Mouse (Mus musculus): ENCODE results near the gene Otx2. TPM values are rescaled to one million over a fixed set of nuclear protein-coding genes. Genes with fewer than 3 reads are reported as not detected.

Gene Otx2
- polyA plus RNA-seq, 1 experiment from 2014 or later: not detected

DNA sequence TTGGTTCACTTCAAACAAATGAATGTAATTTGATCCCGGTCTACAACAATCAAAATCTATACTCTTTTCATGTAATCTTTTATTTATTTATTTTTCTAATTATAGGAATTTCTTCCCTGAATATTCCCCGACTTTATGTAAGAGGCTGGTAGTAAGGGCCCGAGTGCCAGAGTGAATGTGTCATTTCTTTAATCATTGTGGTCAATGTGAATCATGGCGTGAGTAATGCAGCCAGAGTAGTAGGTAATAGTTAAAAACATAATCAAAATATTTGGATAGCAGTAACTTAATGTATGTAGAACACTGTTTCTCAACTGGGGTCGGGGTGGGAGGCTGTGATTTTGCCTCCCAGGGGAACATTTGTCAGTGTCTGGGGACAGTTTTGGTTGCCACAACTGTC, 6.0 kb upstream of the Otx2 start:
- Histone ChIP-seq H3K27ac (no peak overlapping the region), H3K27me3 (peaks cover 58% of the 10 kb centered on the region), H3K9me3 (replicated peaks) (no peaks in the 10 kb centered on the region), H3K4me3 (replicated peaks) (no peak overlapping the region), H3K36me3 (no peaks in the 10 kb centered on the region), H3K4me1 (no peaks in the 10 kb centered on the region), H3K4me2 (no peak overlapping the region), H3K9ac (no peak overlapping the region)
- 68% methylated on average over 5 of the region's 5 CpGs for WGBS
- ATAC-seq (replicated peaks; ENCODE audit: low FRiP score): no peak

DNA sequence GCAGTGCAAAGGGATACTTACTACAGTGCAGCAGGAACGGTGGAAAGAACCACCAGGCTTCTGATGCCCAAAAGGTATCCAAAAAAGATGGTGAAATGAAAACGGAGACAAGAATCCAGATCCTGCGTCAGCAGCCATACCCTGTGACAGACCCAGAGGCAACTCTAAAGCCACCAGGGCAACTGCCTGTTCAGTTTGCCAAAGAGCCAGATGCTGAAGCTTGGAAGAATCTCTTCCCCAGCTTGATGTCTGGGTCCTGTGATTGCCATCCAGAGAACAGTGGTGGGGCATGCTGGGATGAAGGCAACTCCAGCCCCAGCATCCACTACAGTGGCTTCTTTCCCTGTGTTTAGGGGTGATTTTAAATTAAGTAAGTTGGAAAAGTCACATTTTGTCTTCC, 5.1 kb upstream of the Otx2 start:
- Histone ChIP-seq H3K36me3 (no peaks in the 10 kb centered on the region), H3K9ac (no peak overlapping the region), H3K27me3 (peaks cover 67% of the 10 kb centered on the region), H3K9me3 (replicated peaks) (no peaks in the 10 kb centered on the region), H3K4me2 (no peak overlapping the region), H3K27ac (no peak overlapping the region), H3K4me1 (0 out of 2 replicates have a peak, but pooled peaks cover 2% of the 10 kb centered on the region), H3K4me3 (replicated peaks) (no peak overlapping the region)
- ATAC-seq (replicated peaks; ENCODE audit: low FRiP score): no peak
- 85% methylated on average over 3 of the region's 3 CpGs for WGBS

DNA sequence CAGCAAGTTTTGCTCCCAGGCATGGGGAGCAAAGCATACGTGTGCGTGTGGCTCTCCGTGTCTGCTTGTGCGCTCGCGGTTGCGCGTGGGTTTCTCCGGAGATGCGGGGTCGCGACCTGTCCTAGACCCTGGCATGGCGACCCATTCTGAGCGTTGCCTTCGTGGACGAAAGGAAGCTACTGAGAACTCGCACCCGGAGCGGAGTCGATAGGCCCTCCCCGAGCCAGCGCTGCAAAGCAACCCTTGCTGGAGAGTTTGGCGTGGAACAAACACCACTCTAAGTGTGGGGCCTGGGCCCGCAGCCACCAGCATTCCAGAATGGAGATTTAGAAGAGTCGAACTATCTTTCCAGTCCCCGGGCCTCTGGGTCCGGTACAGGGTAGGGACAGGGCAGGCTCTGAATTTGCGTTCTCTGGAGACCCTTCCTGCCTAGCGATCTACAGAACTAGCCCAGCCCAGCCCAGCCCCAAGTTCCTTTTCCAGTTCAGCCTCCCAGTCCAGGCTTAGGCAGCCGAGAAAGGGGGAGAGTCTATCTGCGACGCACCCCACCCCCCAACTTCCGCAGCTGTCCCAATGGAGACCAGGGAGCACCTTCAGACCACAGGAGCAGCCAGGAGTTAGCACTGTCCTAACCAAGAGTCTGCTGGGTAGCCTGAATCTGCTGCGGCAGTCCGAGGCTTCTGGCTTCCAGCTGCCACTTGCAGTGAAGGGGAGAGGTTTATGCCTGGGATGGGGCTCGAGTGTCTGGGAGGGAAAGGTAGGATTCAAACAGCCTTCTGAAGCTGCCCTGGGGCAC, 615 bp upstream of the Otx2 start:
- Histone ChIP-seq H3K4me1 (peaks cover 6% of the 10 kb centered on the region; the same call in 1 of the 2 replicates), H3K36me3 (no peaks in the 10 kb centered on the region), H3K27me3 (peaks cover 98% of the 10 kb centered on the region), H3K9me3 (replicated peaks) (no peaks in the 10 kb centered on the region), H3K4me3 (replicated peaks) (no peak overlapping the region), H3K27ac (no peak overlapping the region), H3K4me2 (no peak overlapping the region), H3K9ac (no peak overlapping the region)
- whole genome bisulfite sequencing: under 1% methylated on average over 36 of the region's 36 CpGs
- ATAC-seq (replicated peaks; ENCODE audit: low FRiP score): no peak

DNA sequence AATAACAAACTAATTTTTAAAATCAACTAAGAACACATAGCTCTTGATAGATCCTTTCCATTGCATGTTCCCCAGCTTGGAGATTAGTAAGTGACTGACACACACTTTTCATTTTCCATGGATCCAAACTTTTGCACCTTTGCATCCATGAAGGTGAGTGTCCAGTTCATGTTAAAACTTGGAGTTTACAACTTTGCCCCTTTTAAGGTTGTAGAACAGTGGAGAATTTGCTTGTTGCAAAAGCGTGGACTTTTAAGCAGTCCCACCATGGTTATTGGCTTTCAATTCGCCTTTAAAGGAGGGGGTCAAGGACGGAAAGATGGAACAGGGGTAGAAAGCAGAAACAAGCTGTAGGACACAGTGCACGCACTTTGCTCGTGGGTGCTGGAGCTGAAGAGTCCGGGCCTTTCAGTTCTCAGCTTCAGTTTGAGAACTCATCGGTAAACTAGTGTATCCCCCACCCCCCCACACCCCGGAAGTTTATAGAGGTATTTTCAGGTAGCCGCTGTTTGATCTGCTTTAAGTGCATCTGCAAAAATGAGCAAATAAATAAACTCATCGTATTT, 925 bp downstream of the Otx2 start:
- Histone ChIP-seq H3K4me3 (replicated peaks) (no peak overlapping the region), H3K9ac (no peak overlapping the region), H3K4me2 (no peak overlapping the region), H3K9me3 (replicated peaks) (no peaks in the 10 kb centered on the region), H3K27me3 (peaks cover 98% of the 10 kb centered on the region), H3K36me3 (no peaks in the 10 kb centered on the region), H3K27ac (no peak overlapping the region), H3K4me1 (peaks cover 10% of the 10 kb centered on the region; the same call in 1 of the 2 replicates)
- 7% methylated on average over 10 of the region's 10 CpGs for WGBS
- no peak for ATAC-seq (replicated peaks; ENCODE audit: low FRiP score)

DNA sequence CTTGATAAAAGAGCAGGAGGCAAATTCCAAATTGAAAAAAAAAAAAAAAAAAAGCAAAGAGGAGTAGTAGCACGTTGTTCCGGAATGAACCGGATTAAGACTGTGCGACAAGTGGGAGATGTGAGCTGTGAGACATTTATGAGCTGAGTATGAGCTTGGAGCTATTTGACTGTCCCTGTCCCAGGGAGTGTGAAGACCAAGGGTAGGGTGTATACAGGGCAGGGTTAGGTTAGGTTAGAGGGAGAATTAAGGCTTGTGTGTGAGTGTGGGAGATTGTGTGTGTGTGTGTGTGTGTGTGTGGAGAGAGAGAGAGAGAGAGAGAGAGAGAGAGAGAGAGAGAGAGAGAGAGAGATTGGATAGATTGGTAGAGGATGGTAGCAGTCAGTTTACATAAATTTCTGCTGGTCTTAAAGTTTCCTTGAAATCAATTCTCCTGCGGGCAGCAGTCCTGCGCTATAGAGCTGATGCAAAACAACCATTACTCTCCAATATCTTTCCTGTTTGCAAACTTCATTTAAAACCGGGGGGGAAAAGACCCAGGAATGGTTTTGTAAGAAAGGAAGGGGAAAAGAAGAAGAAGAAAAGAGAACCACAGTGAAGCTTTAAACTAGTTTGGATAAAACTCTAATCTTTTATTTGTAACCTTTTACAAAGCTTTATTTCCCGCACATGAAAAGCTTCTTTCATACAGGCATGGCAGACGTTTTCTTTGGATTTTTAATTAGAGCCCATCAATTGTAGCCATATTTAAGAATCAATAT, 2.0 kb downstream of the Otx2 start:
- H3K4me1 ChIP-seq: peaks cover 10% of the 10 kb centered on the region; the same call in 1 of the 2 replicates
- H3K27me3 ChIP-seq: peaks cover 100% of the 10 kb centered on the region
- no peak overlapping the region for H3K4me2 ChIP-seq
- H3K4me3 ChIP-seq (replicated peaks): no peak overlapping the region
- WGBS: 12% methylated on average over 9 of the region's 9 CpGs
- no peak overlapping the region for H3K27ac ChIP-seq
- no peak for ATAC-seq (replicated peaks; ENCODE audit: low FRiP score)
- H3K9me3 ChIP-seq (replicated peaks): no peaks in the 10 kb centered on the region
- H3K9ac ChIP-seq: no peak overlapping the region
- H3K36me3 ChIP-seq: no peaks in the 10 kb centered on the region

DNA sequence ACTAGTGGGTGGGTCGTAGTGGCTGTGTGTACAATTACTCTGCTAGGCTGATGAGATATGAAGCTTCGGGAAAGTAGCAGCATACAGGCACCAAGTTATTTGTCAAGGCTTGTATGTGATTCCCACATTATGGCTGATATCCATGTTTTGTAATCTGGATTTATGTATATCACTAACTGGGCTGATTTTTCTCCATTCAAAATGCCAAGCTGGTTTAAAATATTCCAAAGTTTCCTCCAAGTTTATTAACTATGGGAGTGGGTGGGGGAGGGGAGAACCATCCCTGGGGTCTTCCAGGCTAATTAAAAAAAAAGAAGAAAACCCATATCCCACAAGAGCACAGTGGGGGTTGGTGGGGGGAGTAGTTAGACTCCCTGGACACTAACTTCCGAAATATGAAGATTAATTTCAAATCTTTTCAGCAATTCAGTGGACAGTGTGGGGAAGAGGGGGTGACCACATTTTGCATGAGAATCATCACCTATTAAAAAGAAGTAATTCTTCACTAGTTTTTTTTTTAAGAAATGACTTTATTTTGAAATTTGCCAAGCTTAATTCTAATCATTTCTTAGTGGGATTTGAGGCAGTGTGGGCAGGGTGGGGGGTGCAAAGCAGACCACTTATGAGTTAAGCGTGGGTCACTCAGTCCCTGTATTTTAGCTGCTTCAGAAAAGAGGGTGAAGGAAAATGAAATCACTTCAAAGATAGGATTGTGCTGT, 2.7 kb downstream of the Otx2 start:
- Histone ChIP-seq H3K9me3 (replicated peaks) (no peaks in the 10 kb centered on the region), H3K4me2 (no peak overlapping the region), H3K27me3 (peaks cover 100% of the 10 kb centered on the region), H3K9ac (no peak overlapping the region), H3K4me3 (replicated peaks) (no peak overlapping the region), H3K27ac (no peak overlapping the region), H3K4me1 (peaks cover 16% of the 10 kb centered on the region), H3K36me3 (no peaks in the 10 kb centered on the region)
- ATAC-seq (replicated peaks; ENCODE audit: low FRiP score): no peak
- WGBS: 24% methylated on average over 4 of the region's 4 CpGs

DNA sequence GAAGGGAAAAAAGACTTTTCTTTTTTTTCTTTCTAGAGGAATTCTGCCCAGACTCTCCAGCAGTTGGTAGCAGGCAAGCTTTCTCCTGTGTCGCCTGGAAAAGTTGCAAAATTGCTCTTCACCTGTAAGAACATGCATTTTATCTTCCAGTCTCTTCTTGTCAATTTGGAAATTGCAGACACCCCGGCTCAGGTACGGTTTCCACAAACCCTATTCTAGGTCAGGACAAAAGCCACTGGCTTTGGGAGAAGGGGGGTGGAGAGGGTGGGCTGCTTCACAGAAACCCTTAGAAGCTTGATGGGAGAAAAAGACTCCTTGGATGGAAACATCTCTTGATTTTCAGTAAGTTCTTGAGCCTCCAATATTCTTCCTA, 3.4 kb downstream of the Otx2 start:
- Histone ChIP-seq H3K9me3 (replicated peaks) (no peaks in the 10 kb centered on the region), H3K27me3 (peaks cover 100% of the 10 kb centered on the region), H3K4me2 (no peak overlapping the region), H3K4me1 (peaks cover 19% of the 10 kb centered on the region), H3K36me3 (no peaks in the 10 kb centered on the region), H3K9ac (no peak overlapping the region), H3K27ac (no peak overlapping the region), H3K4me3 (replicated peaks) (no peak overlapping the region)
- 1% methylated on average over 3 of the region's 3 CpGs for WGBS
- ATAC-seq (replicated peaks; ENCODE audit: low FRiP score): no peak

DNA sequence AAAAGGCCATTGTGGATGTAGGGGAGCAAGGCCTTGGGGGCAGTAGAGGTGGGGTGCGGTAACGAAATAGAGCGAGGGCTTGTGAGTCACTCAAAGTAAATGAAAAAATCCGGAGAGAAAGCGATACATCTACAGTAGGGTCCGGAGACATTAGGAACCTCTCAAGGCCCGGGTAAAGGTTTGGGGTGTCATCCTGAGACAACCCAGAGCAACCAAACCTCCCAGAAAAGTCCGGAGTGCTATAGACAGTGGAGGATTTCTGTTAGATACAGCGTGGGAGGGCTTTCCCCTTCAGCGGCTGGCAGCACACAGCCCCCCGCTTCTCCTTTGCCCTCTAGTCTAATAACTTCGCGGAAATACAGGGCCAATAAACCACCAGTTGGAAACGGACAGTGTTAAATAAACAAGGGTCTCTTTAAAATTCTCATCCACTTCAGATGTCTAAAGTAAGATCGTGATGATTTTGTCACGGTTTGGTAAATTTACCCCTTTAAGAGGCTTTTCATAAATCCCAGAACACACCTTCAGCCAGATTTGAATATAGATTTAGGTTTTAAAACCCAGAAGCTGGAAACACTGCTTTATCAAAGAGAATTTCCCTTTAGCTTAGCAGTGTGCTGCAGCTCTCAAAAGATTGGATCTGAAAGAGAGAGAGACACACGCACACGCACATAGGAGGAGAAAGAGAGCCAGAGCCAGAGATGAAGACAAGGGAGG, 3.9 kb downstream of the Otx2 start:
- Histone ChIP-seq H3K27me3 (peaks cover 100% of the 10 kb centered on the region), H3K4me1 (peaks cover 25% of the 10 kb centered on the region), H3K4me3 (replicated peaks) (no peak overlapping the region), H3K9me3 (replicated peaks) (no peaks in the 10 kb centered on the region), H3K36me3 (no peaks in the 10 kb centered on the region), H3K9ac (no peak overlapping the region), H3K4me2 (no peak overlapping the region), H3K27ac (no peak overlapping the region)
- WGBS: 4% methylated on average over 18 of the region's 18 CpGs
- no peak; the same call in 1 of the 2 replicates for ATAC-seq (replicated peaks; ENCODE audit: low FRiP score)

DNA sequence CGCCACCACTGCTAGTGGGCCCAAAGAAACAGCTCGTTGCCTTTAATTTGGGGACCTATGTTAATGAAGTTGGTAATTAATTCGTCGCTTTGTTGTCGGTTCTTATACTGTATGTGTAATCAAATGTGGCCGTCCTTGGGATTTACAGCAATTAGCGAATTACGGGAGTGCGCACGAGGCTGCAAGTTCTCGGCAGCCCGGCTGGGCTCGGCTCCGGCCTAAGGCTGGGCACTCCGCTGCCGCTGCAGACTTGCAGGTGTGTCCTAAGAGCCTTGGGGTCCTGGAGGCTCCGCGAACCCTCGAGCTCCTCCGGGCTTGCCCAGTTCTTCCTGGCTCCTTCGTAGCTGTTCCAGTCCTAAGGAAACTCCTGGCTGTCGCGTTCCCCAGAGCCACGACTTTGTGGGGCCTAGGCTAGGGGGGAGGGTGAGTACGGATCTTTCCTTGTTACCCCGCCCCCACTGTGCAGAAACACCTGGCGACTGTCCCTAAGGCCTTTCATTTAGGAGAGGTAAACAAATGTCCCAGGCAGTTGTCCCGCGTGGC, 4.8 kb downstream of the Otx2 start:
- peaks cover 24% of the 10 kb centered on the region for H3K4me1 ChIP-seq
- no peak overlapping the region for H3K27ac ChIP-seq
- no peaks in the 10 kb centered on the region for H3K9me3 ChIP-seq (replicated peaks)
- WGBS: 1% methylated on average over 29 of the region's 29 CpGs
- no peak overlapping the region for H3K4me3 ChIP-seq (replicated peaks)
- H3K27me3 ChIP-seq: peaks cover 97% of the 10 kb centered on the region
- no peak overlapping the region for H3K9ac ChIP-seq
- peak; percentile 52; the same call in 1 of the 2 replicates for ATAC-seq (replicated peaks; ENCODE audit: low FRiP score)
- no peak overlapping the region for H3K4me2 ChIP-seq
- no peaks in the 10 kb centered on the region for H3K36me3 ChIP-seq

DNA sequence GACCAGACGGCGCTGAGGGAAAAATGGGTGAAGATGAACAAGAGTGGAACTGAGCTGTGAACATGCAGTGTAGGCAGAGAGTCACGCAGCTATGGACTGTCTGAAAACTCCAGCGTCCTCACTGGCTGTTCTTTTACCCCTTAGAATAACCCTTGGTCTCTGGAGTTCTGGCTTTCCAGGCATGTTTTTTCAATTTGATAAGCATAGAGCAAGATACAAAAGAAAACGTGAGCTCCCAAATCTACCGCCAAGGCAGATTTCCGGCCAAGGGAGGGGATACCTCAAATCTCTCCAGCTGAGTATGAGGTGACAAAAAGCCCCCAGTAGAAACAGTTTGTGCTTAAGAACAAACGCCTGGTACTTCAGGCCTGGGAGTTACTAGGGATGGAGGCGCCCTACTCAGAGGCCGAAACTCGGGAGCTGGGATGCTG, 5.6 kb downstream of the Otx2 start:
- no peak for ATAC-seq (replicated peaks; ENCODE audit: low FRiP score)
- Histone ChIP-seq H3K9ac (no peak overlapping the region), H3K4me2 (no peak overlapping the region), H3K4me1 (peaks cover 20% of the 10 kb centered on the region), H3K36me3 (no peaks in the 10 kb centered on the region), H3K27me3 (peaks cover 96% of the 10 kb centered on the region), H3K4me3 (replicated peaks) (no peak overlapping the region), H3K9me3 (replicated peaks) (no peaks in the 10 kb centered on the region), H3K27ac (no peak overlapping the region)
- WGBS: 2% methylated on average over 11 of the region's 11 CpGs

DNA sequence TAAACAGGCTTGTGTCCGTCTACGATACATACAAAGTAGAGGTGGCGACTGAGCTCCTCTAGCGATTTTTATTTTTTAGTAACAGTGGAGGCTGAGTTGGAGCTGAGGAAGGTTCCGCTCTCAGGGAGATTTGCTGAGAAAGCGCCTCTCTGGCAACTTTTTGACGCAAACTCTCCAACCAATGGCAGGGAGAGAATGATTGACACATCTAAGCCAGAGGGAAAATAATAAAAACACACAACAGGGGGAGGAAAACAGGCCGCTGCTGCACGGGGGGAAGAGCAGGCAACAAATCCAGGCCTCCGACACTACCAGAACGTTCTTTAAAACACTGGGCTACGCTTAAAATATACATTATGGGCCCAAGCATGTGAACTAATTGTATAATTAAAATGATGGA, 6.2 kb downstream of the Otx2 start:
- Histone ChIP-seq H3K36me3 (no peaks in the 10 kb centered on the region), H3K27me3 (peaks cover 96% of the 10 kb centered on the region), H3K4me2 (no peak overlapping the region), H3K4me1 (peaks cover 20% of the 10 kb centered on the region), H3K4me3 (replicated peaks) (no peak overlapping the region), H3K9ac (no peak overlapping the region), H3K27ac (no peak overlapping the region), H3K9me3 (replicated peaks) (no peaks in the 10 kb centered on the region)
- 2% methylated on average over 12 of the region's 12 CpGs for WGBS
- no peak for ATAC-seq (replicated peaks; ENCODE audit: low FRiP score)

All from kidney, embryonic 15.5 days (tissue).